Mouse (Mus musculus) lung, postnatal 0 days (tissue): Measurements from ENCODE around the gene Mettl7a2. TPM values are rescaled to one million over a fixed set of nuclear protein-coding genes. Genes with fewer than 3 reads are reported as not detected.
"Not testable (repeated sequence)": the region's sequence is repeated elsewhere in the genome, so short reads cannot be mapped to it uniquely, and the experiment has no call there.

ENCODE experiments used
- ATAC-seq: fragments of 200-750 bp; cut with Nextera tagmentation; 2 replicates; pipeline ENCODE4 v1.8.0; 2017; ENCODE audit warnings: moderate library complexity
- DNase-seq: peaks from one replicate; pipeline ENCODE4 v3.0.0-alpha.2; 2016; ENCODE audit warnings: low spot score
- H3K27ac ChIP-seq: fragments of 300-500 bp; sonication (generic); 2 replicates; pipeline ENCODE4 v1.5.1; 2014; ENCODE audit warnings: antibody characterized with exemption, mild to moderate bottlenecking, low read length, mixed read lengths
- H3K27me3 ChIP-seq: fragments of 300-500 bp; sonication (generic); replicated peaks from 2 replicates; pipeline ENCODE4 v1.6.1; 2014; ENCODE audit warnings: low read length, mixed read lengths; ENCODE audit not compliant: insufficient read depth
- H3K36me3 ChIP-seq: fragments of 300-500 bp; sonication (generic); 2 replicates; pipeline ENCODE4 v1.6.1; 2014; ENCODE audit warnings: low read length, mixed read lengths; ENCODE audit not compliant: insufficient read depth
- H3K4me1 ChIP-seq: fragments of 300-500 bp; sonication (generic); 2 replicates; pipeline ENCODE4 v1.6.1; 2014; ENCODE audit warnings: antibody characterized with exemption, low read depth, low read length, mixed read lengths; ENCODE audit not compliant: insufficient read depth
- H3K4me2 ChIP-seq: fragments of 300-500 bp; sonication (generic); replicated peaks from 2 replicates; pipeline ENCODE4 v1.6.1; 2014; ENCODE audit warnings: low read depth, mild to moderate bottlenecking, low read length, moderate library complexity, mixed read lengths
- H3K4me3 ChIP-seq: fragments of 300-500 bp; sonication (generic); 2 replicates; pipeline ENCODE4 v1.5.1; 2014; ENCODE audit warnings: low read depth, low read length
- H3K9ac ChIP-seq: fragments of 300-500 bp; sonication (generic); replicated peaks from 2 replicates; pipeline ENCODE4 v1.6.1; 2014; ENCODE audit warnings: low read depth, mild to moderate bottlenecking
- H3K9me3 ChIP-seq: fragments of 300-500 bp; sonication (generic); 2 replicates; pipeline ENCODE4 v1.6.1; 2016; ENCODE audit warnings: low read length, mixed read lengths
- CTCF ChIP-seq: IDR thresholded peaks from 2 replicates; pipeline ENCODE4 v1.5.1; 2016; ENCODE audit warnings: antibody characterized with exemption, mild to moderate bottlenecking
- EP300 ChIP-seq: IDR thresholded peaks from 2 replicates; pipeline ENCODE4 v1.6.1; 2016; ENCODE audit warnings: antibody characterized with exemption, mild to moderate bottlenecking, control low read depth
- WGBS: fragments of 180-500 bp; shearing (Covaris S2); extraction: QIAGEN DNeasy Blood & Tissue Kit; methylation state at CpG from one replicate; pipeline ENCODE4 v1.1.7; 2014; 5-methylcytosine and 5-hydroxymethylcytosine counted together
- polyA plus RNA-seq: library from polyadenylated mRNA; unstranded; fragments of >200 nt; fragmentation: Nextera tagmentation; extraction: Ambion mirVana; gene quantifications from 2 replicates; pipeline ENCODE4 v1.2.1, GENCODE M21; 2015

The Mettl7a2 gene
- polyA plus RNA-seq, 1 experiment from 2014 or later, result 0.11 TPM

DNA sequence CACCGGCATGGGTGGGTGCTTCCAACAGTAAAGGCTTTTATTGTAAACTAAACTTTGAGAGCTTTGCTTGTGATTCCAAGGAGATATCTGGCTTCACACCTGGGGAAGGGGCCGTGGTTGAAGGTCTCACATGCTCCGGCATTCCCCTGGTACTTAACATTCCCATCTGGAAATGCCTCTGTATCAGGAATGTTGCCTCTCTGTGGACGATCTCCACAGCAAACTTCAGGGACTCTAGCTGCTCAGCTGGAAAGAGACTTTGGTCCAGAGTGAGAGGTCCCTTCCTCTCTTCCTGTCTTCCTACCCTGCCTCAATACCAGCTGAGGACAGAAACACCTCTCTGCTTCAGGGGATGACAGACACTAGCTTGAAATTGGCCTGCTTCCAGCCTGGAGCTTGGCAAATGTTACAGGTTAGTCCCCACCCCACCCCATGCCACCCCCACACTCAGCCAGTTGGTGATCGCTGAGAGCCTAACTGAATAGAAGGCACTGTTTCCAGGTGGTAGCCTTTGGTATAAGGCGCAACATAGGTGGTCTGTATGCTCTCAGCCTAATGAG is 1.4 kb upstream of the Mettl7a2 start:
- Histone ChIP-seq H3K27me3 (no peaks in the 10 kb centered on the region), H3K9ac (no peak overlapping the region), H3K9me3 (no peaks in the 10 kb centered on the region), H3K36me3 (no peaks in the 10 kb centered on the region), H3K4me1 (no peaks in the 10 kb centered on the region), H3K4me3 (no peak overlapping the region), H3K27ac (no peak overlapping the region), H3K4me2 (no peak overlapping the region)
- TF ChIP-seq EP300 (no peak), CTCF (no peak)
- WGBS, result 46% methylated on average over 6 of the region's 6 CpGs
- DNase-seq, result peak; percentile 16
- no peak for ATAC-seq

DNA sequence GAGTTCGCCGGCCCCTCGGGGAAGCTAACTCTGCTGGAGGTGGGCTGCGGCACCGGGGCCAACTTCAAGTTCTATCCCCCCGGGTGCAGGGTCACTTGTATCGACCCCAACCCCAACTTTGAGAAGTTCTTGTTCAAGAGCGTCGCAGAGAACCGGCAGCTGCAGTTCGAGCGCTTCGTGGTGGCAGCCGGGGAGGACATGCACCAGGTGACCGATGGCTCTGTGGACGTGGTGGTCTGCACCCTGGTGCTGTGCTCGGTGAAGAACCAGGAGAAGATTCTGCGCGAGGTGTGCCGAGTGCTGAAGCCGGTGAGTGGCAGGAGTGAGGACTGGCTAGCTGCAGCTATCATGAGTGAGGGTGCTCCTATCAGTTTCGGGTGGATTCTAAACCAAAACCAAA is 399 bp downstream of the Mettl7a2 start:
- not testable (repeated sequence) for DNase-seq, H3K4me3 ChIP-seq, H3K27ac ChIP-seq, H3K36me3 ChIP-seq, H3K27me3 ChIP-seq, H3K9me3 ChIP-seq, ATAC-seq, H3K9ac ChIP-seq, H3K4me1 ChIP-seq, H3K4me2 ChIP-seq
- WGBS, result 88% methylated on average over 10 of the region's 22 CpGs

DNA sequence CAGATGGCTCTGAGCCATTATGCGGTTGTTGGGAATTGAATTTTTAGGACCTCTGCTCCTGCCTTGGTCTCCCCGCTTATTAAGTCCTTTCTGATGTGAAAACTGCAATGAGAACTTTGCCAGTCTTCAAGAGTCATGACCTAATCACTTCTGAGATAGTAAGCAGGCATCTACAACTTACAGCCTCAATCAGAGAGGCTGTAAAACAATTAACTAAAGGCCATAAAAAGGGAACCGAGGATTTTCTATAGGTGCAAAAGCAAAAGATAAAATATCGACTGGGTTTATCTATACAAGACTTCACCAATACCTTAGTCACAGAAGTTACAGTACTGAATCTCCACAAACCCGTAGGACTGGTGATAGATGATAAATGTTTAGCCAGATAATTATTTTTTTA is 2.9 kb downstream of the Mettl7a2 start:
- Histone ChIP-seq H3K4me2 (no peak overlapping the region), H3K9ac (no peak overlapping the region), H3K4me1 (no peaks in the 10 kb centered on the region), H3K4me3 (no peak overlapping the region), H3K27me3 (no peaks in the 10 kb centered on the region), H3K36me3 (no peaks in the 10 kb centered on the region), H3K9me3 (no peaks in the 10 kb centered on the region), H3K27ac (no peak overlapping the region)
- DNase-seq (no peak), ATAC-seq (no peak)
- no peak for TF ChIP-seq CTCF
- no peak for TF ChIP-seq EP300
- 75% methylated on average over 5 of the region's 5 CpGs for WGBS

DNA sequence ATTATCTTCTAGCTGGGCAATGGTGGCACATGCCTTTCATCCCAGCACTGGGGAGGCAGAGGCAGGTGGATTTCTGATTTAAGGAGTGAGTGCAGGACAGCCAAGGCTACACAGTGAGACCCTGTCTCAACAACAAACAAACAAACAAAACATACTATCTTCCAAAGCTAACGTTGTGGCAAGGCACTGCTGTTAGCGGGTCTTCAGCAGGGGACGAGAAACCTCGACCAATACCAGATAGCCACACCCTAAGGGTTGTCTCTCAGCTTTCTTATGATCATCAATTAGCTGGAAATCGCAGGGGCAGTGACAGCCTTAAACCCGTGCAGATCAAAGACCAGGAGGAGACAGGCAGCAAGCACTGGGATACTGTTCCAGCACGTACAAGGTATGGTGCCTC is 11.2 kb downstream of the Mettl7a2 start, which contains the start of gene Higd1c:
Gene Higd1c (plus strand): TSS at position 301 of the 400 bp plus-strand sequence.
- no peak for TF ChIP-seq CTCF
- H3K9ac ChIP-seq, result no peak within 1 kb of the TSS
- ATAC-seq (no peak), DNase-seq (no peak)
- WGBS, result 60% methylated on average over 7 of the region's 7 CpGs
- no peaks in the 10 kb centered on the region for H3K36me3 ChIP-seq
- no peak within 1 kb of the TSS for H3K4me2 ChIP-seq
- H3K4me3 ChIP-seq, result no peak within 1 kb of the TSS
- no peaks in the 10 kb centered on the region for H3K27me3 ChIP-seq
- no peak within 1 kb of the TSS for H3K27ac ChIP-seq
- no peaks in the 10 kb centered on the region for H3K4me1 ChIP-seq
- no peaks in the 10 kb centered on the region for H3K9me3 ChIP-seq

DNA sequence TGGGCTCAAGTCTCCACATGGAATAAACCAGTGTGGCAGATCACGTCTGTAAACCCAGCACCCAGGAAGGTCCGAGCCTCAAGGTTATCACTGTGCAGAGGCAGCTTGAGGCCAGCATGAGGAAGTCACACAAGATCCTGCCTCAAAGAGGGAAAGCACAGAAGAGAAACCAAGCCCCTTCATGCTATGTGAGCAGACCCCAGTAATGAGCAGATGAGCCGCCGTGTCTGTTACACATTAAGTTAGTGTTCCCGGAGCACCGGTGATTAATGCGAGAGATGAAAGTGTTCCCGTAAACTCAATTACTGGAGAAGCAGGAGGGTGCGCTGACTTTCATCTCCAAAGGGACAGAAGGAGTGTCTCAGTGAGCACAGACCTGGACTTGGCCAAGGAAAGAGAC is 13.0 kb downstream of the Mettl7a2 start:
- H3K27me3 ChIP-seq, H3K36me3 ChIP-seq, ATAC-seq, H3K4me3 ChIP-seq, H3K9me3 ChIP-seq, H3K4me2 ChIP-seq, DNase-seq, H3K9ac ChIP-seq, H3K27ac ChIP-seq, H3K4me1 ChIP-seq: not testable (repeated sequence)
- WGBS, result 59% methylated on average over 7 of the region's 9 CpGs

DNA sequence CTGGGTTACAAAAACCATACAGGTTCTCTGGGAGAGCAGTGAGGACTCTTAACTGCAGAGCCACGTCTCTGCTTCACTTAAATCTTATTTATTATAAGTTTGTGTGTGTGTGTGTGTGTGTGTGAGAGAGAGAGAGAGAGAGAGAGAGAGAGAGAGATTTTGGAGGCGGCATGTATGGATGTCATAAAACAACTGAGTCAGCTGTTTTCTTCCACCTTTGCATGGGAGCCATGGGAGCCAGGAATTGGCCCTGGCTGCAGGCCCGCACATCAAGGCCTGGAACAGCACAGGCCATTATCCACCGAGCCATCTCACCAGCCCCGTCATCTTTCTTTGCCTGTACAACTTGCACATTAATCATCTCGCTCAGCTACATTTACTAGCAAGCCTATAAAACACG is 14.1 kb downstream of the Mettl7a2 start:
- Histone ChIP-seq H3K27me3 (no peaks in the 10 kb centered on the region), H3K9ac (no peak overlapping the region), H3K27ac (no peak overlapping the region), H3K4me2 (no peak overlapping the region), H3K4me3 (no peak overlapping the region), H3K4me1 (no peaks in the 10 kb centered on the region), H3K36me3 (no peaks in the 10 kb centered on the region), H3K9me3 (no peaks in the 10 kb centered on the region)
- no peak for ATAC-seq
- DNase-seq, result no peak
- 64% methylated on average over 7 of the region's 7 CpGs for WGBS
- TF ChIP-seq EP300, result no peak
- no peak for TF ChIP-seq CTCF

DNA sequence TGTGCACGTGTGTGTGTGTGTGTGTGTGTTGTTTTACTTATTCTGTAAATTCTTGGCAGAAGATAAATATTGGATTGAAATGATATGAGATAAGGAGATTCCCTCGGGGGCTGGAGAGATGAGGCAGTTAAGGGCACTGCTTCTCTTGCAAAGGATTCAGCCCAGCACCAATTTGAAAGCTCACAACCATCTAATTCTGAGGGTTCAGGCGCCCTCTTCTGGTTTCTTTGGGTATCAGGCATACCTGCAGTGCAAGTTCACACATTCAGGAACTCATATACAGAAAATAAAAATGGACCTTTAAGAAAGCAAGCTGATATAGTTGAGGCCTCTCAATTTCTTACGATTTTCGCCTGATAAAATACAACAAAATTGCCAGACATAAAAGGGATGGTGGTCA is 22.1 kb downstream of the Mettl7a2 start:
- Histone ChIP-seq H3K27ac (no peak overlapping the region), H3K4me2 (no peak overlapping the region), H3K9me3 (no peaks in the 10 kb centered on the region), H3K9ac (no peak overlapping the region), H3K36me3 (no peaks in the 10 kb centered on the region), H3K27me3 (no peaks in the 10 kb centered on the region), H3K4me3 (no peak overlapping the region), H3K4me1 (no peaks in the 10 kb centered on the region)
- DNase-seq, result peak; percentile 75
- TF ChIP-seq EP300 (no peak), CTCF (peak; percentile 78)
- no peak for ATAC-seq
- WGBS, result 30% methylated on average over 5 of the region's 5 CpGs
